Mouse (Mus musculus): ENCODE results near the gene Slit3.

GRCm38 (mm10) chr11:35140092-35140491 lies 19.1 kb downstream of the Slit3 start:
- no peak for TF ChIP-seq TCF12 (IDR thresholded peaks at IDR 0.05; ENCODE audit: low read depth, low read length)
- TF ChIP-seq MAX (IDR thresholded peaks at IDR 0.05; ENCODE audit: low read length) = no peak
- TF ChIP-seq CTCF (conservative IDR thresholded peaks at IDR 0.05 in 1 of 2, IDR thresholded peaks at IDR 0.05 in 1 of 2; ENCODE audit: low read depth in 2 of 2, low read length in 2 of 2) = no peak
- no peak for TF ChIP-seq POLR2AphosphoS2 (IDR thresholded peaks at IDR 0.05; ENCODE audit: low read depth, low read length)
- TF ChIP-seq JUND (conservative IDR thresholded peaks at IDR 0.05; ENCODE audit: low read depth, low read length) = no peak
- no peak for TF ChIP-seq MAZ (IDR thresholded peaks at IDR 0.05; ENCODE audit: low read depth, low read length)
- no peak for TF ChIP-seq POLR2A (IDR thresholded peaks at IDR 0.05; ENCODE audit: low read depth, low read length)
- TF ChIP-seq EP300 (IDR thresholded peaks at IDR 0.05; ENCODE audit: low read length) = no peak
- no peak for TF ChIP-seq JUN (IDR thresholded peaks at IDR 0.05; ENCODE audit: insufficient read depth, low read depth, low read length)
- TF ChIP-seq MAFK (IDR thresholded peaks at IDR 0.05; ENCODE audit: insufficient replicate concordance, low read length) = no peak
- TF ChIP-seq CHD1 (IDR thresholded peaks at IDR 0.05; ENCODE audit: low read depth, low read length) = no peak
- no peak for TF ChIP-seq ZNF384 (IDR thresholded peaks at IDR 0.05; ENCODE audit: low read depth, low read length)
